Mouse (Mus musculus): Measurements from ENCODE around the gene Rtkn2. TPM values are rescaled to one million over a fixed set of nuclear protein-coding genes. Genes with fewer than 3 reads are reported as not detected.

Gene Rtkn2
- polyA plus RNA-seq, 1 experiment from 2014 or later = 6.5 TPM

GRCm38 (mm10) chr10:67955982-67956381 is 23.4 kb upstream of the Rtkn2 start:
- no peak overlapping the region for H3K27ac ChIP-seq (ENCODE audit: low read length)
- H3K4me2 ChIP-seq (ENCODE audit: low read depth, low read length) = no peak overlapping the region
- no peaks in the 10 kb centered on the region for H3K36me3 ChIP-seq (ENCODE audit: control insufficient read depth, insufficient read depth, low read length)
- WGBS = 95% methylated on average over 2 of the region's 2 CpGs
- H3K9ac ChIP-seq (ENCODE audit: low read length) = no peak overlapping the region
- H3K4me1 ChIP-seq (ENCODE audit: control insufficient read depth, insufficient read depth, low read length) = no peaks in the 10 kb centered on the region
- no peaks in the 10 kb centered on the region for H3K27me3 ChIP-seq (ENCODE audit: control insufficient read depth, insufficient read depth, low read length)
- no peak overlapping the region for H3K4me3 ChIP-seq (replicated peaks; ENCODE audit: low read length)
- ATAC-seq (ENCODE audit: insufficient read depth, low FRiP score) = no peak
- H3K9me3 ChIP-seq (replicated peaks; ENCODE audit: control insufficient read depth, low read length) = peaks cover 6% of the 10 kb centered on the region; the same call in 1 of the 2 replicates

GRCm38 (mm10) chr10:67959982-67960381 is 19.4 kb upstream of the Rtkn2 start:
- no peaks in the 10 kb centered on the region for H3K36me3 ChIP-seq (ENCODE audit: control insufficient read depth, insufficient read depth, low read length)
- 44% methylated on average over 3 of the region's 3 CpGs for WGBS
- H3K9ac ChIP-seq (ENCODE audit: low read length) = no peak overlapping the region
- no peaks in the 10 kb centered on the region for H3K27me3 ChIP-seq (ENCODE audit: control insufficient read depth, insufficient read depth, low read length)
- peaks cover 6% of the 10 kb centered on the region; the same call in 1 of the 2 replicates for H3K9me3 ChIP-seq (replicated peaks; ENCODE audit: control insufficient read depth, low read length)
- no peak overlapping the region for H3K4me2 ChIP-seq (ENCODE audit: low read depth, low read length)
- no peaks in the 10 kb centered on the region for H3K4me1 ChIP-seq (ENCODE audit: control insufficient read depth, insufficient read depth, low read length)
- H3K27ac ChIP-seq (ENCODE audit: low read length) = no peak overlapping the region
- H3K4me3 ChIP-seq (replicated peaks; ENCODE audit: low read length) = no peak overlapping the region
- no peak for ATAC-seq (ENCODE audit: insufficient read depth, low FRiP score)

- no peaks in the 10 kb centered on the region for H3K4me1 ChIP-seq (ENCODE audit: control insufficient read depth, insufficient read depth, low read length)
- no peak overlapping the region for H3K27ac ChIP-seq (ENCODE audit: low read length)
- no peak overlapping the region for H3K4me2 ChIP-seq (ENCODE audit: low read depth, low read length)
- peaks cover 6% of the 10 kb centered on the region; the same call in 1 of the 2 replicates for H3K9me3 ChIP-seq (replicated peaks; ENCODE audit: control insufficient read depth, low read length)
- ATAC-seq (ENCODE audit: insufficient read depth, low FRiP score) = no peak
- H3K4me3 ChIP-seq (replicated peaks; ENCODE audit: low read length) = no peak overlapping the region
- no peak overlapping the region for H3K9ac ChIP-seq (ENCODE audit: low read length)
- no peaks in the 10 kb centered on the region for H3K27me3 ChIP-seq (ENCODE audit: control insufficient read depth, insufficient read depth, low read length)
- no peaks in the 10 kb centered on the region for H3K36me3 ChIP-seq (ENCODE audit: control insufficient read depth, insufficient read depth, low read length)
- WGBS = 67% methylated on average over 10 of the region's 10 CpGs
Observed at GRCm38 (mm10) chr10:67962496-67962895, 16.9 kb upstream of the Rtkn2 start.

GRCm38 (mm10) chr10:67964060-67964459 is 15.3 kb upstream of the Rtkn2 start:
- Histone ChIP-seq H3K4me2 (ENCODE audit: low read depth, low read length) (no peak overlapping the region), H3K27me3 (ENCODE audit: control insufficient read depth, insufficient read depth, low read length) (no peaks in the 10 kb centered on the region), H3K4me3 (replicated peaks; ENCODE audit: low read length) (no peak overlapping the region), H3K36me3 (ENCODE audit: control insufficient read depth, insufficient read depth, low read length) (no peaks in the 10 kb centered on the region), H3K9me3 (replicated peaks; ENCODE audit: control insufficient read depth, low read length) (peaks cover 6% of the 10 kb centered on the region; the same call in 1 of the 2 replicates), H3K4me1 (ENCODE audit: control insufficient read depth, insufficient read depth, low read length) (no peaks in the 10 kb centered on the region), H3K27ac (ENCODE audit: low read length) (no peak overlapping the region), H3K9ac (ENCODE audit: low read length) (no peak overlapping the region)
- no peak for ATAC-seq (ENCODE audit: insufficient read depth, low FRiP score)
- 75% methylated on average over 8 of the region's 8 CpGs for WGBS

GRCm38 (mm10) chr10:67965251-67965986 is 14.0 kb upstream of the Rtkn2 start:
- no peaks in the 10 kb centered on the region for H3K4me1 ChIP-seq (ENCODE audit: control insufficient read depth, insufficient read depth, low read length)
- H3K9me3 ChIP-seq (replicated peaks; ENCODE audit: control insufficient read depth, low read length) = no peaks in the 10 kb centered on the region
- WGBS = 83% methylated on average over 4 of the region's 4 CpGs
- no peaks in the 10 kb centered on the region for H3K27me3 ChIP-seq (ENCODE audit: control insufficient read depth, insufficient read depth, low read length)
- no peak overlapping the region for H3K27ac ChIP-seq (ENCODE audit: low read length)
- no peak overlapping the region for H3K4me2 ChIP-seq (ENCODE audit: low read depth, low read length)
- H3K9ac ChIP-seq (ENCODE audit: low read length) = no peak overlapping the region
- no peaks in the 10 kb centered on the region for H3K36me3 ChIP-seq (ENCODE audit: control insufficient read depth, insufficient read depth, low read length)
- H3K4me3 ChIP-seq (replicated peaks; ENCODE audit: low read length) = no peak overlapping the region
- ATAC-seq (ENCODE audit: insufficient read depth, low FRiP score) = no peak

GRCm38 (mm10) chr10:67966102-67966501 is 13.3 kb upstream of the Rtkn2 start:
- H3K9me3 ChIP-seq (replicated peaks; ENCODE audit: control insufficient read depth, low read length) = no peaks in the 10 kb centered on the region
- no peak overlapping the region for H3K4me2 ChIP-seq (ENCODE audit: low read depth, low read length)
- H3K4me3 ChIP-seq (replicated peaks; ENCODE audit: low read length) = no peak overlapping the region
- no peak overlapping the region for H3K9ac ChIP-seq (ENCODE audit: low read length)
- no peaks in the 10 kb centered on the region for H3K4me1 ChIP-seq (ENCODE audit: control insufficient read depth, insufficient read depth, low read length)
- H3K36me3 ChIP-seq (ENCODE audit: control insufficient read depth, insufficient read depth, low read length) = no peaks in the 10 kb centered on the region
- H3K27ac ChIP-seq (ENCODE audit: low read length) = no peak overlapping the region
- WGBS = 47% methylated on average over 6 of the region's 6 CpGs
- no peaks in the 10 kb centered on the region for H3K27me3 ChIP-seq (ENCODE audit: control insufficient read depth, insufficient read depth, low read length)
- ATAC-seq (ENCODE audit: insufficient read depth, low FRiP score) = no peak

- WGBS = 75% methylated on average over 2 of the region's 2 CpGs
- Histone ChIP-seq H3K4me3 (replicated peaks; ENCODE audit: low read length) (no peak overlapping the region), H3K9me3 (replicated peaks; ENCODE audit: control insufficient read depth, low read length) (no peaks in the 10 kb centered on the region), H3K27me3 (ENCODE audit: control insufficient read depth, insufficient read depth, low read length) (no peaks in the 10 kb centered on the region), H3K4me2 (ENCODE audit: low read depth, low read length) (no peak overlapping the region), H3K36me3 (ENCODE audit: control insufficient read depth, insufficient read depth, low read length) (no peaks in the 10 kb centered on the region), H3K4me1 (ENCODE audit: control insufficient read depth, insufficient read depth, low read length) (no peaks in the 10 kb centered on the region), H3K27ac (ENCODE audit: low read length) (no peak overlapping the region), H3K9ac (ENCODE audit: low read length) (no peak overlapping the region)
- no peak for ATAC-seq (ENCODE audit: insufficient read depth, low FRiP score)
Observed at GRCm38 (mm10) chr10:67966983-67967382, 12.4 kb upstream of the Rtkn2 start.

- H3K9ac ChIP-seq (ENCODE audit: low read length) = no peak overlapping the region
- no peaks in the 10 kb centered on the region for H3K4me1 ChIP-seq (ENCODE audit: control insufficient read depth, insufficient read depth, low read length)
- H3K4me2 ChIP-seq (ENCODE audit: low read depth, low read length) = no peak overlapping the region
- no peak for ATAC-seq (ENCODE audit: insufficient read depth, low FRiP score)
- H3K9me3 ChIP-seq (replicated peaks; ENCODE audit: control insufficient read depth, low read length) = no peaks in the 10 kb centered on the region
- no peak overlapping the region for H3K4me3 ChIP-seq (replicated peaks; ENCODE audit: low read length)
- H3K36me3 ChIP-seq (ENCODE audit: control insufficient read depth, insufficient read depth, low read length) = no peaks in the 10 kb centered on the region
- no peak overlapping the region for H3K27ac ChIP-seq (ENCODE audit: low read length)
- 68% methylated on average over 11 of the region's 11 CpGs for WGBS
- no peaks in the 10 kb centered on the region for H3K27me3 ChIP-seq (ENCODE audit: control insufficient read depth, insufficient read depth, low read length)
Observed at GRCm38 (mm10) chr10:67971166-67971796, 8.1 kb upstream of the Rtkn2 start.

- Histone ChIP-seq H3K4me1 (ENCODE audit: control insufficient read depth, insufficient read depth, low read length) (no peaks in the 10 kb centered on the region), H3K36me3 (ENCODE audit: control insufficient read depth, insufficient read depth, low read length) (no peaks in the 10 kb centered on the region), H3K27me3 (ENCODE audit: control insufficient read depth, insufficient read depth, low read length) (no peaks in the 10 kb centered on the region), H3K9me3 (replicated peaks; ENCODE audit: control insufficient read depth, low read length) (no peaks in the 10 kb centered on the region), H3K27ac (ENCODE audit: low read length) (no peak overlapping the region), H3K4me2 (ENCODE audit: low read depth, low read length) (no peak overlapping the region), H3K9ac (ENCODE audit: low read length) (no peak overlapping the region), H3K4me3 (replicated peaks; ENCODE audit: low read length) (no peak overlapping the region)
- WGBS = 58% methylated on average over 4 of the region's 4 CpGs
- ATAC-seq (ENCODE audit: insufficient read depth, low FRiP score) = no peak
Observed at GRCm38 (mm10) chr10:67977271-67977670, 2.1 kb upstream of the Rtkn2 start.

All from stomach, embryonic 16.5 days (tissue).